In genomic region chr4:62286992-62287900, GRCm38 (mm10) we compare ENCODE assay signal across 8 mouse cellular contexts. TPM values are rescaled to one million over a fixed set of nuclear protein-coding genes. Genes with fewer than 3 reads are reported as not detected.
A peak's percentile ranks its signal among the peaks of the same experiment; 100 is the strongest.
DNase-seq lines count a peak whose midpoint lies in the region; ATAC-seq lines count a peak whose summit lies in the region.

No protein-coding gene starts in this region.

- peak overlapping the region; percentile 89 for H3K27ac ChIP-seq in heart, embryonic 16.5 days (ENCODE audit: low read length)

- peak overlapping the region; percentile 91 for H3K9ac ChIP-seq in heart, embryonic 16.5 days (ENCODE audit: low read length)

- 4% methylated on average over 12 of the region's 12 CpGs for WGBS in heart, embryonic 16.5 days

- H3K9me3 ChIP-seq in heart, embryonic 16.5 days (replicated peaks; ENCODE audit: control insufficient read depth, low read length), result no peaks in the 10 kb centered on the region

- peak overlapping the region; percentile 92 for H3K4me3 ChIP-seq in heart, embryonic 16.5 days (ENCODE audit: low read length)

- H3K4me1 ChIP-seq in heart, embryonic 16.5 days (ENCODE audit: control insufficient read depth, insufficient read depth, low read length), result peaks cover 28% of the 10 kb centered on the region

- no peaks in the 10 kb centered on the region for H3K36me3 ChIP-seq in heart, embryonic 16.5 days (ENCODE audit: control insufficient read depth, insufficient read depth)

- peak overlapping the region; percentile 86 for H3K4me2 ChIP-seq in heart, embryonic 16.5 days (ENCODE audit: low read depth, low read length)

- DNase-seq in right cerebral cortex, postnatal 10 days (ENCODE audit: low spot score in 2 of 2), result peak; percentile 20 to 34
- DNase-seq in right cerebral cortex, postnatal 25 days, result no peak
- DNase-seq in kidney, postnatal 36 days, result peak; percentile 32 to 41
- DNase-seq in mesoderm, embryonic 11.5 days (ENCODE audit: low read depth, low spot score), result peak; percentile 30
- DNase-seq in gastrocnemius, adult 18-20 months (ENCODE audit: low spot score), result no peak
- DNase-seq in gastrocnemius, postnatal 25 days, result no peak

- H3K27me3 ChIP-seq in heart, embryonic 16.5 days (ENCODE audit: control insufficient read depth, insufficient read depth, low read length), result no peaks in the 10 kb centered on the region

- peak; percentile 40 for ATAC-seq in common myeloid progenitor, adult 5-6 weeks (replicated peaks; ENCODE audit: low read depth, poor library complexity, severe bottlenecking)
- ATAC-seq in heart, embryonic 16.5 days (replicated peaks; ENCODE audit: extremely low read depth, insufficient read depth, low FRiP score), result peak; percentile 11; the same call in 1 of the 2 replicates

RNA-seq across cellular contexts. Expression of gene Slc31a2, which starts 24.9 kb away (rescaled TPM):
- total RNA-seq in common myeloid progenitor, adult 5-6 weeks (2017), result 4.9 and 6.8 TPM in 2 replicates
- 23.8 and 24.8 TPM in 2 replicates for polyA plus RNA-seq in heart, embryonic 16.5 days (2015; fragmentation: Nextera tagmentation; extraction: Ambion mirVana)
- total RNA-seq in gastrocnemius, adult 18-20 months (2021), result 1 to 10 TPM; 5.3 to 6.2 TPM
- 1 to 10 TPM; 3.9 to 4.6 TPM for total RNA-seq in gastrocnemius, postnatal 25 days (2021)

RNA-seq across cellular contexts. Expression of gene Zfp37, which starts 56.4 kb away (rescaled TPM):
- total RNA-seq in common myeloid progenitor, adult 5-6 weeks (2017), result not detected in 2 replicates
- polyA plus RNA-seq in heart, embryonic 16.5 days (2015; fragmentation: Nextera tagmentation; extraction: Ambion mirVana), result 4.9 and 5.7 TPM in 2 replicates
- 1 to 10 TPM in 1 of 2 experiments, under 1 TPM in 1; 0.82 to 1.3 TPM for total RNA-seq in gastrocnemius, adult 18-20 months (2021)
- total RNA-seq in gastrocnemius, postnatal 25 days (2021), result 1 to 10 TPM in 1 of 2 experiments, under 1 TPM in 1; 0.86 to 1.2 TPM

Comparison
In these comparisons a context has a peak if more than half of its experiments do, and no peak if none do; other contexts are left out.
1. DNase-seq: peak in right cerebral cortex, postnatal 10 days (2 of 2), kidney, postnatal 36 days (2 of 2) and mesoderm, embryonic 11.5 days (single experiment); none in right cerebral cortex, postnatal 25 days (single experiment), gastrocnemius, adult 18-20 months (single experiment) and gastrocnemius, postnatal 25 days (single experiment).